Mouse (Mus musculus): ENCODE data around the gene Acaca.
A peak's percentile ranks its signal among the peaks of the same experiment; 100 is the strongest.

Acaca gene

GRCm38 (mm10) chr11:84146081-84146480 is 16.6 kb downstream of the Acaca start:
- no peak for DNase-seq (ENCODE audit: low spot score in 2 of 2)

- no peak for DNase-seq (ENCODE audit: low spot score in 2 of 2)
Measured at GRCm38 (mm10) chr11:84150884-84151283, 21.4 kb downstream of the Acaca start.

- DNase-seq (ENCODE audit: low spot score in 2 of 2): no peak
Measured at GRCm38 (mm10) chr11:84156535-84157262, 27.2 kb downstream of the Acaca start.

- DNase-seq (ENCODE audit: low spot score in 2 of 2): no peak
Measured at GRCm38 (mm10) chr11:84164123-84164522, 34.7 kb downstream of the Acaca start.

GRCm38 (mm10) chr11:84164561-84164960 is 35.1 kb downstream of the Acaca start:
- no peak for DNase-seq (ENCODE audit: low spot score in 2 of 2)

GRCm38 (mm10) chr11:84167046-84167526 is 37.6 kb downstream of the Acaca start, which contains the start of gene Gm11437:
Gm11437 (minus strand) TSS chr11:84167476.
- DNase-seq (ENCODE audit: low spot score in 2 of 2): no peak

GRCm38 (mm10) chr11:84168701-84169288 is 39.3 kb downstream of the Acaca start:
- peak in 1 of 2 experiments; percentile 62 for DNase-seq (ENCODE audit: low spot score in 2 of 2)

GRCm38 (mm10) chr11:84172539-84173435 is 43.3 kb downstream of the Acaca start:
- DNase-seq (ENCODE audit: low spot score in 2 of 2): no peak

GRCm38 (mm10) chr11:84178571-84178970 is 49.1 kb downstream of the Acaca start:
- DNase-seq (ENCODE audit: low spot score in 2 of 2): no peak

- peak; percentile 83 to 93 for DNase-seq (ENCODE audit: low spot score in 2 of 2)
Measured at GRCm38 (mm10) chr11:84179226-84179953, 49.9 kb downstream of the Acaca start.

- DNase-seq (ENCODE audit: low spot score in 2 of 2): peak; percentile 48 to 78
Measured at GRCm38 (mm10) chr11:84179954-84180598, 50.6 kb downstream of the Acaca start.

GRCm38 (mm10) chr11:84181286-84181685 is 51.8 kb downstream of the Acaca start:
- no peak for DNase-seq (ENCODE audit: low spot score in 2 of 2)

- DNase-seq (ENCODE audit: low spot score in 2 of 2): no peak
Measured at GRCm38 (mm10) chr11:84188530-84188929, 59.1 kb downstream of the Acaca start.

GRCm38 (mm10) chr11:84190581-84191233 is 61.2 kb downstream of the Acaca start:
- no peak for DNase-seq (ENCODE audit: low spot score in 2 of 2)

- DNase-seq (ENCODE audit: low spot score in 2 of 2): no peak
Measured at GRCm38 (mm10) chr11:84193249-84193648, 63.8 kb downstream of the Acaca start.

GRCm38 (mm10) chr11:84194751-84195150 is 65.3 kb downstream of the Acaca start:
- DNase-seq (ENCODE audit: low spot score in 2 of 2): no peak

- peak; percentile 38 to 61 for DNase-seq (ENCODE audit: low spot score in 2 of 2)
Measured at GRCm38 (mm10) chr11:84197607-84198402, 68.3 kb downstream of the Acaca start.

- DNase-seq (ENCODE audit: low spot score in 2 of 2): no peak
Measured at GRCm38 (mm10) chr11:84205776-84206175, 76.3 kb downstream of the Acaca start.

- no peak for DNase-seq (ENCODE audit: low spot score in 2 of 2)
Measured at GRCm38 (mm10) chr11:84210876-84211275, 81.4 kb downstream of the Acaca start.

GRCm38 (mm10) chr11:84218951-84219350 is 89.5 kb downstream of the Acaca start:
- no peak for DNase-seq (ENCODE audit: low spot score in 2 of 2)
